Mouse (Mus musculus) MEL (cell line): ENCODE measurements around the gene Ciita. TPM values are rescaled to one million over a fixed set of nuclear protein-coding genes. Genes with fewer than 3 reads are reported as not detected.

Source experiments
- DNase-seq: peaks from one replicate; pipeline ENCODE4 v3.0.0; 2011; ENCODE audit warnings: low read depth, low spot score
- H3K27ac ChIP-seq: 2 replicates; pipeline ENCODE4 v1.5.1; 2012; ENCODE audit warnings: low read depth, mild to moderate bottlenecking, control low read depth, low read length, moderate library complexity; ENCODE audit not compliant: control insufficient read depth
- H3K27me3 ChIP-seq, 2 experiments: fragments of 150-350 bp in 1 of 2; sonication (generic) in 1 of 2; 2 replicates each; pipeline ENCODE4 v1.6.1; 2012; ENCODE audit warnings: low read length in 2 of 2, mild to moderate bottlenecking in 2 of 2, improper control_type of control experiment in 1 of 2, moderate library complexity in 1 of 2; ENCODE audit not compliant: insufficient read depth in 2 of 2, control insufficient read depth in 1 of 2
- H3K36me3 ChIP-seq, 2 experiments: 2 replicates each; pipeline ENCODE4 v1.6.1; 2012 to 2014; ENCODE audit warnings: low read length in 2 of 2, improper control_type of control experiment in 1 of 2, inconsistent platforms in 1 of 2, mild to moderate bottlenecking in 1 of 2; ENCODE audit not compliant: insufficient read depth in 2 of 2, control insufficient read depth in 1 of 2
- H3K4me1 ChIP-seq, 2 experiments: fragments of 150-350 bp in 1 of 2; sonication (generic) in 1 of 2; 2 replicates each; pipeline ENCODE4 v1.6.1; 2012; ENCODE audit warnings: low read length in 2 of 2, improper control_type of control experiment in 1 of 2, mild to moderate bottlenecking in 1 of 2; ENCODE audit not compliant: insufficient read depth in 2 of 2, control insufficient read depth in 1 of 2
- H3K4me3 ChIP-seq, 2 experiments: fragments of 150-350 bp in 1 of 2; sonication (generic) in 1 of 2; 2 replicates each; pipeline ENCODE4 v1.5.1; 2012; ENCODE audit warnings: low read depth in 2 of 2, low read length in 2 of 2, mild to moderate bottlenecking in 2 of 2, moderate library complexity in 2 of 2, control low read depth in 1 of 2, improper control_type of control experiment in 1 of 2; ENCODE audit not compliant: control insufficient read depth in 1 of 2, insufficient read depth in 1 of 2
- H3K79me2 ChIP-seq: 2 replicates; pipeline ENCODE4 v1.6.1; 2012; ENCODE audit warnings: mild to moderate bottlenecking, low read length, moderate library complexity; ENCODE audit not compliant: control insufficient read depth, poor library complexity, insufficient read depth
- H3K9ac ChIP-seq: 2 replicates; pipeline ENCODE4 v1.6.1; 2012; ENCODE audit warnings: low read depth, mild to moderate bottlenecking, control low read depth, low read length, moderate library complexity; ENCODE audit not compliant: control insufficient read depth, poor library complexity, severe bottlenecking
- H3K9me3 ChIP-seq: fragments of 150-350 bp; sonication (generic); replicated peaks from 2 replicates; pipeline ENCODE4 v1.6.1; 2012; ENCODE audit warnings: mild to moderate bottlenecking, low read length, improper control_type of control experiment, moderate library complexity; ENCODE audit not compliant: insufficient read depth
- BHLHE40 ChIP-seq: IDR thresholded peaks from 2 replicates; pipeline ENCODE4 v1.6.1; 2012; ENCODE audit warnings: low read depth, mild to moderate bottlenecking, inconsistent platforms, low read length, improper control_type of control experiment, borderline replicate concordance
- CHD2 ChIP-seq: IDR thresholded peaks from 2 replicates; pipeline ENCODE4 v1.6.1; 2011; ENCODE audit warnings: low read length, improper control_type of control experiment
- CTCF ChIP-seq, 3 experiments: IDR thresholded peaks in 2 of 3; conservative IDR thresholded peaks in 1 of 3; 2 replicates each; pipeline ENCODE4 v1.5.1; 2011 to 2012; ENCODE audit warnings: low read length in 3 of 3, low read depth in 2 of 3, mild to moderate bottlenecking in 2 of 3, improper control_type of control experiment in 1 of 3, inconsistent platforms in 1 of 3, mixed read lengths in 1 of 3, moderate library complexity in 1 of 3; ENCODE audit not compliant: control insufficient read depth in 1 of 3, insufficient read depth in 1 of 3, poor library complexity in 1 of 3, severe bottlenecking in 1 of 3
- E2F4 ChIP-seq: IDR thresholded peaks from 2 replicates; pipeline ENCODE4 v1.6.1; 2011; ENCODE audit warnings: low read depth, low read length, improper control_type of control experiment, borderline replicate concordance
- EP300 ChIP-seq, 2 experiments: IDR thresholded peaks; 2 replicates each; pipeline ENCODE4 v1.6.1; 2011; ENCODE audit warnings: improper control_type of control experiment in 2 of 2, low read length in 2 of 2, low read depth in 1 of 2, mild to moderate bottlenecking in 1 of 2
- ETS1 ChIP-seq: IDR thresholded peaks from 2 replicates; pipeline ENCODE4 v1.6.1; 2012; ENCODE audit warnings: low read depth, mild to moderate bottlenecking, inconsistent platforms, low read length, improper control_type of control experiment, moderate library complexity
- GABPA ChIP-seq: IDR thresholded peaks from 2 replicates; pipeline ENCODE4 v1.6.1; 2012; ENCODE audit warnings: low read depth, mild to moderate bottlenecking, inconsistent platforms, low read length, improper control_type of control experiment, moderate library complexity
- GATA1 ChIP-seq: IDR thresholded peaks from 2 replicates; pipeline ENCODE4 v1.6.1; 2011; ENCODE audit warnings: low read depth, low read length, improper control_type of control experiment
- JUND ChIP-seq: IDR thresholded peaks from 2 replicates; pipeline ENCODE4 v1.6.1; 2011; ENCODE audit warnings: low read depth, mild to moderate bottlenecking, improper control_type of control experiment, low read length
- MAFK ChIP-seq: IDR thresholded peaks from 2 replicates; pipeline ENCODE4 v1.6.1; 2011; ENCODE audit warnings: low read depth, mild to moderate bottlenecking, low read length, improper control_type of control experiment, borderline replicate concordance
- MAX ChIP-seq: IDR thresholded peaks from 2 replicates; pipeline ENCODE4 v1.6.1; 2011; ENCODE audit warnings: low read length, improper control_type of control experiment
- MEF2A ChIP-seq: IDR thresholded peaks from 2 replicates; pipeline ENCODE4 v1.6.1; 2014; ENCODE audit warnings: low read depth, mild to moderate bottlenecking, inconsistent platforms, low read length, improper control_type of control experiment; ENCODE audit not compliant: poor library complexity, insufficient replicate concordance, severe bottlenecking; ENCODE audit errors: extremely low read depth
- MYB ChIP-seq: IDR thresholded peaks from 2 replicates; pipeline ENCODE4 v1.6.1; 2011; ENCODE audit warnings: mild to moderate bottlenecking, low read depth, low read length, improper control_type of control experiment
- MYC ChIP-seq: IDR thresholded peaks from 2 replicates; pipeline ENCODE4 v1.6.1; 2011; ENCODE audit warnings: low read depth, mild to moderate bottlenecking, low read length, improper control_type of control experiment, moderate library complexity
- NELFE ChIP-seq: IDR thresholded peaks from 2 replicates; pipeline ENCODE4 v1.6.1; 2011; ENCODE audit warnings: low read depth, low read length, improper control_type of control experiment
- NRF1 ChIP-seq: IDR thresholded peaks from 2 replicates; pipeline ENCODE4 v1.6.1; 2014; ENCODE audit warnings: low read depth, mild to moderate bottlenecking, inconsistent platforms, low read length, improper control_type of control experiment, moderate library complexity; ENCODE audit not compliant: poor library complexity, insufficient read depth, severe bottlenecking
- POLR2AphosphoS2 ChIP-seq: IDR thresholded peaks from 2 replicates; pipeline ENCODE4 v1.6.1; 2011; ENCODE audit warnings: low read length, improper control_type of control experiment
- RAD21 ChIP-seq: IDR thresholded peaks from 2 replicates; pipeline ENCODE4 v1.6.1; 2011; ENCODE audit warnings: mild to moderate bottlenecking, low read depth, low read length, improper control_type of control experiment
- RCOR1 ChIP-seq: IDR thresholded peaks from 2 replicates; pipeline ENCODE4 v1.6.1; 2012; ENCODE audit warnings: low read depth, mild to moderate bottlenecking, inconsistent platforms, low read length, improper control_type of control experiment
- SIN3A ChIP-seq: IDR thresholded peaks from 2 replicates; pipeline ENCODE4 v1.6.1; 2012; ENCODE audit warnings: low read length, improper control_type of control experiment, inconsistent platforms
- SMC3 ChIP-seq: IDR thresholded peaks from 2 replicates; pipeline ENCODE4 v1.6.1; 2011; ENCODE audit warnings: low read depth, low read length, improper control_type of control experiment
- TAL1 ChIP-seq: IDR thresholded peaks from 2 replicates; pipeline ENCODE4 v1.6.1; 2012; ENCODE audit warnings: mild to moderate bottlenecking, inconsistent platforms, low read length, moderate library complexity, mixed read lengths
- TBP ChIP-seq: IDR thresholded peaks from 2 replicates; pipeline ENCODE4 v1.8.0; 2011; ENCODE audit warnings: low read depth, low read length, improper control_type of control experiment
- UBTF ChIP-seq: IDR thresholded peaks from 2 replicates; pipeline ENCODE4 v1.6.1; 2012; ENCODE audit warnings: low read depth, mild to moderate bottlenecking, inconsistent platforms, low read length, improper control_type of control experiment, moderate library complexity, borderline replicate concordance; ENCODE audit not compliant: insufficient read depth
- USF1 ChIP-seq: IDR thresholded peaks from 2 replicates; pipeline ENCODE4 v1.6.1; 2014; ENCODE audit warnings: low read depth, mild to moderate bottlenecking, inconsistent platforms, low read length, improper control_type of control experiment, moderate library complexity
- ZKSCAN1 ChIP-seq: IDR thresholded peaks from 2 replicates; pipeline ENCODE4 v1.6.1; 2012; ENCODE audit warnings: low read depth, mild to moderate bottlenecking, inconsistent platforms, low read length, improper control_type of control experiment, moderate library complexity
- polyA plus RNA-seq, 2 experiments: library from polyadenylated mRNA; stranded (reverse) in 1 of 2; unstranded in 1 of 2; fragments of >175 nt in 1 of 2; fragments of >200 nt in 1 of 2; gene quantifications; 2 replicates each; pipeline versions ENCODE4 v1.2.1 to v1.2.4; 2012; ENCODE audit warnings: low replicate concordance in 2 of 2, low read depth in 1 of 2; ENCODE audit not compliant: insufficient read length in 2 of 2, insufficient read depth in 1 of 2, missing spikeins in 1 of 2
- total RNA-seq: library from RNA; depleted of rRNA; stranded (reverse); fragments of 300-350 nt; gene quantifications from 2 replicates; pipeline ENCODE4 v1.2.3, GENCODE M21; 2012

Ciita gene
- total and polyA plus RNA-seq, 3 experiments = 0.04 TPM; not detected in 2

DNA sequence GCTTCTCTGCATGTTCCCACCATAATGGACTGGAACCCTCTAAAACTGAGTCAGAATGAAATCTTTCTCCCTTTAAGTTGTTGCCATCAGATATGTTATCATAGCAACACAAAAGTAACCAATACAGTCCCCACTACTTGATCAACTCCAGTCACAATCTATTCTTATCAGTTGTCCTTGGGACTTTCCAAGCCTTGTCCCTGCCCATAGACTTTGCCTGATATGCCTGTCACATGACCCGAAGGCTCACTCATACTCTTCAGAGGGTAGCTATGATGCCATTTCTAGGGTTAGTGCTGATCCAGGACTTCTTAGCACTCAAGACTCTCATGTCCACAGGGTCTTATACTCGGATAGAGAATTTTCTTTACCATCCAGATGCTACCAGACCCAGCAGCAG is 19.7 kb upstream of the Ciita start:
- H3K79me2 ChIP-seq = no peaks in the 10 kb centered on the region

DNA sequence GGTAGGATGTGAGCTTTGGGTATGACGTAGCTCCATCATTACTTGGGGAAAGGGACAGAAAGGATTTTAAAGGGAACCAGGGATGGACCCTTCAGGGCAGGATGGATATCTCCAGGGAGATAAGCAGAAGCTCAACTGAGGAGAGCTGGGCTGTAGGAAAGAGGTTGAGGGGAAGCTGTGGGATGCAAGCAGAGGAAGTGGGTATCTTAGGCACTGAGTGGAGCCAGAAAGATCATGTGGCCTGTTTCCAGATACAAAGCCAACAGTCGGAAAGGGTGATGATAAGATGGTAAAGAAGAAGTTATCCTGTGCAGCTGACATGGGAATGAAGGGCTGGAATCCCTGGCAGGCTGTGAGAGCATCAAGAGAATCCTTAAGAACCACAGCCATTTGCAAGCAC is 18.7 kb upstream of the Ciita start:
- no peak for DNase-seq
- H3K9ac ChIP-seq = no peak overlapping the region
- H3K27me3 ChIP-seq = peaks cover 0 to 3% of the 10 kb centered on the region in 2 experiments; a peak in 2 of 4 replicates
- no peak overlapping the region for H3K27ac ChIP-seq
- no peaks in the 10 kb centered on the region for H3K36me3 ChIP-seq
- no peaks in the 10 kb centered on the region for H3K4me1 ChIP-seq
- H3K4me3 ChIP-seq = no peak overlapping the region
- H3K9me3 ChIP-seq = no peaks in the 10 kb centered on the region
- TF ChIP-seq MAX = no peak
- no peak for TF ChIP-seq TAL1
- no peak for TF ChIP-seq E2F4
- no peak for TF ChIP-seq EP300 (IDR thresholded peaks at IDR 0.05; ENCODE audit: low read depth in 1 of 2, low read length in 2 of 2)
- TF ChIP-seq MYB = no peak
- no peak for TF ChIP-seq NELFE
- TF ChIP-seq NRF1 = no peak
- no peak for TF ChIP-seq CHD2
- TF ChIP-seq SMC3 = no peak
- no peak for TF ChIP-seq MYC
- no peak for TF ChIP-seq TBP
- no peak for TF ChIP-seq MAFK
- TF ChIP-seq BHLHE40 = no peak
- TF ChIP-seq CTCF (IDR thresholded peaks at IDR 0.05 in 2 of 3, conservative IDR thresholded peaks at IDR 0.05 in 1 of 3; ENCODE audit: control insufficient read depth in 1 of 3, insufficient read depth in 1 of 3, low read depth in 2 of 3, low read length in 3 of 3, poor library complexity in 1 of 3, severe bottlenecking in 1 of 3) = no peak
- no peak for TF ChIP-seq GATA1
- no peak for TF ChIP-seq GABPA
- TF ChIP-seq RCOR1 = no peak
- no peak for TF ChIP-seq ETS1
- no peak for TF ChIP-seq JUND
- H3K79me2 ChIP-seq = no peaks in the 10 kb centered on the region

More for the DNA sequence above, 19.7 kb upstream of the Ciita start:
- Histone ChIP-seq H3K27ac (no peak overlapping the region), H3K4me1 (no peaks in the 10 kb centered on the region), H3K4me3 (no peak overlapping the region), H3K9ac (no peak overlapping the region), H3K9me3 (no peaks in the 10 kb centered on the region), H3K27me3 (peaks cover 0 to 3% of the 10 kb centered on the region in 2 experiments; a peak in 2 of 4 replicates), H3K36me3 (no peaks in the 10 kb centered on the region)
- DNase-seq = no peak
- no peak for TF ChIP-seq ZKSCAN1
- TF ChIP-seq NRF1 = no peak
- TF ChIP-seq JUND = no peak
- no peak for TF ChIP-seq UBTF
- TF ChIP-seq SIN3A = no peak
- TF ChIP-seq MAX = no peak
- no peak for TF ChIP-seq RAD21
- no peak for TF ChIP-seq USF1
- TF ChIP-seq POLR2AphosphoS2 = no peak
- no peak for TF ChIP-seq ETS1
- TF ChIP-seq MEF2A = no peak
- no peak for TF ChIP-seq E2F4
- TF ChIP-seq GATA1 = no peak
